Mouse (Mus musculus) hindbrain, embryonic 16.5 days (tissue): ENCODE measurements around the gene D630036H23Rik. TPM values are rescaled to one million over a fixed set of nuclear protein-coding genes. Genes with fewer than 3 reads are reported as not detected.
"Not testable (repeated sequence)": the region's sequence is repeated elsewhere in the genome, so short reads cannot be mapped to it uniquely, and the experiment has no call there.

Source experiments
- ATAC-seq: fragments of 200-750 bp; cut with Nextera tagmentation; 2 replicates; pipeline ENCODE4 v1.8.0; 2017; ENCODE audit warnings: moderate TSS enrichment, moderate library complexity
- H3K27ac ChIP-seq: fragments of 300-500 bp; sonication (generic); 2 replicates; pipeline ENCODE4 v1.5.1; 2014; ENCODE audit warnings: low read depth, mild to moderate bottlenecking, control low read depth, low read length, moderate library complexity
- H3K27me3 ChIP-seq: fragments of 300-500 bp; sonication (generic); replicated peaks from 2 replicates; pipeline ENCODE4 v1.6.1; 2014; ENCODE audit warnings: low read length; ENCODE audit not compliant: control insufficient read depth, insufficient read depth
- H3K36me3 ChIP-seq: fragments of 300-500 bp; sonication (generic); 2 replicates; pipeline ENCODE4 v1.6.1; 2014; ENCODE audit warnings: mild to moderate bottlenecking, low read length, moderate library complexity, mixed read lengths; ENCODE audit not compliant: control insufficient read depth, insufficient read depth
- H3K4me1 ChIP-seq: fragments of 300-500 bp; sonication (generic); 2 replicates; pipeline ENCODE4 v1.6.1; 2014; ENCODE audit warnings: low read depth, low read length; ENCODE audit not compliant: control insufficient read depth, insufficient read depth
- H3K4me2 ChIP-seq: fragments of 300-500 bp; sonication (generic); 2 replicates; pipeline ENCODE4 v1.6.1; 2014; ENCODE audit warnings: mild to moderate bottlenecking, low read length, control low read depth, moderate library complexity
- H3K4me3 ChIP-seq: fragments of 300-500 bp; sonication (generic); 2 replicates; pipeline ENCODE4 v1.5.1; 2014; ENCODE audit warnings: mild to moderate bottlenecking, low read length, control low read depth, moderate library complexity
- H3K9ac ChIP-seq: fragments of 300-500 bp; sonication (generic); 2 replicates; pipeline ENCODE4 v1.6.1; 2014; ENCODE audit warnings: low read depth, mild to moderate bottlenecking, control low read depth, low read length, moderate library complexity
- H3K9me3 ChIP-seq: fragments of 300-500 bp; sonication (generic); 2 replicates; pipeline ENCODE4 v1.6.1; 2014; ENCODE audit warnings: mild to moderate bottlenecking, low read length, moderate library complexity; ENCODE audit not compliant: control insufficient read depth
- WGBS: fragments of 180-500 bp; shearing (Covaris S2); extraction: QIAGEN DNeasy Blood & Tissue Kit; methylation state at CpG from one replicate; pipeline ENCODE4 v1.1.7; 2014; 5-methylcytosine and 5-hydroxymethylcytosine counted together
- polyA plus RNA-seq: library from polyadenylated mRNA; unstranded; fragments of >200 nt; fragmentation: Nextera tagmentation; extraction: Ambion mirVana; gene quantifications from 2 replicates; pipeline ENCODE4 v1.2.1, GENCODE M21; 2015

Gene D630036H23Rik
- polyA plus RNA-seq, 1 experiment from 2014 or later: 2.1 TPM

- Histone ChIP-seq H3K4me1 (peaks cover 3% of the 10 kb centered on the region; the same call in 1 of the 2 replicates), H3K27ac (no peak overlapping the region), H3K4me2 (no peak overlapping the region), H3K27me3 (no peaks in the 10 kb centered on the region), H3K9ac (no peak overlapping the region), H3K36me3 (no peaks in the 10 kb centered on the region), H3K9me3 (no peaks in the 10 kb centered on the region), H3K4me3 (no peak overlapping the region)
- no peak for ATAC-seq
- WGBS: 18% methylated on average over 3 of the region's 3 CpGs
Measured at GRCm38 (mm10) chr12:36380254-36380653, 1.7 kb downstream of the D630036H23Rik start.

- H3K36me3 ChIP-seq, H3K4me1 ChIP-seq, H3K9ac ChIP-seq, H3K9me3 ChIP-seq, H3K4me3 ChIP-seq, H3K4me2 ChIP-seq, ATAC-seq, H3K27ac ChIP-seq, H3K27me3 ChIP-seq: not testable (repeated sequence)
- 83% methylated on average over 3 of the region's 4 CpGs for WGBS
Measured at GRCm38 (mm10) chr12:36376391-36376790, 5.6 kb downstream of the D630036H23Rik start.

GRCm38 (mm10) chr12:36373237-36373998, 8.6 kb downstream of the D630036H23Rik start:
- no peak for ATAC-seq
- 56% methylated on average over 4 of the region's 4 CpGs for WGBS
- no peaks in the 10 kb centered on the region for H3K4me1 ChIP-seq

GRCm38 (mm10) chr12:36364013-36364412, 18.0 kb downstream of the D630036H23Rik start:
- Histone ChIP-seq H3K36me3 (no peaks in the 10 kb centered on the region), H3K9ac (no peak overlapping the region), H3K27ac (no peak overlapping the region), H3K4me1 (no peaks in the 10 kb centered on the region), H3K4me2 (no peak overlapping the region), H3K27me3 (no peaks in the 10 kb centered on the region), H3K4me3 (no peak overlapping the region), H3K9me3 (no peaks in the 10 kb centered on the region)
- ATAC-seq: no peak
- WGBS: 88% methylated on average over 4 of the region's 4 CpGs

More at GRCm38 (mm10) chr12:36373237-36373998, 8.6 kb downstream of the D630036H23Rik start:
- Histone ChIP-seq H3K4me2 (no peak overlapping the region), H3K27me3 (no peaks in the 10 kb centered on the region), H3K9ac (no peak overlapping the region), H3K27ac (no peak overlapping the region), H3K4me3 (no peak overlapping the region), H3K9me3 (no peaks in the 10 kb centered on the region), H3K36me3 (no peaks in the 10 kb centered on the region)

- ATAC-seq: no peak
- no peaks in the 10 kb centered on the region for H3K4me1 ChIP-seq
- H3K9ac ChIP-seq: no peak overlapping the region
- H3K36me3 ChIP-seq: no peaks in the 10 kb centered on the region
- no peak overlapping the region for H3K4me2 ChIP-seq
- no peak overlapping the region for H3K27ac ChIP-seq
- no peaks in the 10 kb centered on the region for H3K27me3 ChIP-seq
- H3K4me3 ChIP-seq: no peak overlapping the region
- WGBS: 92% methylated on average over 5 of the region's 5 CpGs
- H3K9me3 ChIP-seq: no peaks in the 10 kb centered on the region
Measured at GRCm38 (mm10) chr12:36360693-36361092, 21.3 kb downstream of the D630036H23Rik start.

- 91% methylated on average over 3 of the region's 3 CpGs for WGBS
- Histone ChIP-seq H3K4me3 (no peak overlapping the region), H3K4me2 (no peak overlapping the region), H3K9me3 (no peaks in the 10 kb centered on the region), H3K27ac (no peak overlapping the region), H3K27me3 (no peaks in the 10 kb centered on the region), H3K36me3 (no peaks in the 10 kb centered on the region), H3K9ac (no peak overlapping the region), H3K4me1 (no peaks in the 10 kb centered on the region)
- no peak for ATAC-seq
Measured at GRCm38 (mm10) chr12:36360064-36360463, 21.9 kb downstream of the D630036H23Rik start.

GRCm38 (mm10) chr12:36344131-36344530, 37.9 kb downstream of the D630036H23Rik start:
- Histone ChIP-seq H3K4me1 (no peaks in the 10 kb centered on the region), H3K27me3 (no peaks in the 10 kb centered on the region), H3K27ac (no peak overlapping the region), H3K9me3 (no peaks in the 10 kb centered on the region), H3K4me3 (no peak overlapping the region), H3K4me2 (no peak overlapping the region), H3K36me3 (no peaks in the 10 kb centered on the region), H3K9ac (no peak overlapping the region)
- ATAC-seq: no peak
- 56% methylated on average over 4 of the region's 4 CpGs for WGBS

- Histone ChIP-seq H3K4me1 (no peaks in the 10 kb centered on the region), H3K4me3 (no peak overlapping the region), H3K27me3 (no peaks in the 10 kb centered on the region), H3K9ac (no peak overlapping the region), H3K27ac (no peak overlapping the region), H3K9me3 (no peaks in the 10 kb centered on the region), H3K36me3 (no peaks in the 10 kb centered on the region), H3K4me2 (no peak overlapping the region)
- ATAC-seq: no peak
- WGBS: 71% methylated on average over 9 of the region's 9 CpGs
Measured at GRCm38 (mm10) chr12:36333837-36334281, 48.1 kb downstream of the D630036H23Rik start.

- 73% methylated on average over 1 of the region's 1 CpGs for WGBS
- Histone ChIP-seq H3K27me3 (no peaks in the 10 kb centered on the region), H3K27ac (no peak overlapping the region), H3K4me3 (no peak overlapping the region), H3K9ac (no peak overlapping the region), H3K9me3 (no peaks in the 10 kb centered on the region), H3K4me1 (no peaks in the 10 kb centered on the region), H3K36me3 (no peaks in the 10 kb centered on the region), H3K4me2 (no peak overlapping the region)
- ATAC-seq: no peak
Measured at GRCm38 (mm10) chr12:36332676-36333075, 49.3 kb downstream of the D630036H23Rik start.
